Mouse (Mus musculus): ENCODE measurements around the gene 6030498E09Rik. TPM values are rescaled to one million over a fixed set of nuclear protein-coding genes. Genes with fewer than 3 reads are reported as not detected.

Gene 6030498E09Rik
- polyA plus RNA-seq, 1 experiment from 2014 or later: not detected

DNA sequence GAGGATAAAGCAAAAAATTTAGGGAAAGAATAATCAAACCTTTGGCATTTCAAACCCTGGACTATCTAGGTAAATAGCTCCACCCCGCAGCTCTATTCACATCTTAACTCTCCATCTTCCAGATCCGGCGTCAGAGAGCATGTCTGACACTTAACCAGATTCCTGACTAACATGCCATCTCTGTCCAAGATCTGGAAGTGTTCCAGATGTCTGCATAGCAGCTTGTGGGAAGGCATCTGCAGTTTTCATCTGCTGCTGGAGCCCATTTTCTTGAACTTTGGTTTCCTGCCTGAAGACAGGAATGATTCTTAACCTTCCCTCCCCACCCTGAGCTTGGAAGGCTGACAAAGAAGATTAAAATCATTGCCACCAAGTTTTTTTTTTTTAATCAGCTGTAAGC lies 44.4 kb downstream of the 6030498E09Rik start:
- Histone ChIP-seq H3K9ac (ENCODE audit: low read length) (no peak overlapping the region), H3K4me1 (ENCODE audit: control insufficient read depth, insufficient read depth, low read length) (no peaks in the 10 kb centered on the region), H3K36me3 (ENCODE audit: control insufficient read depth, insufficient read depth, low read length) (no peaks in the 10 kb centered on the region), H3K27ac (ENCODE audit: low read depth, low read length) (no peak overlapping the region), H3K9me3 (ENCODE audit: control insufficient read depth, low read length) (no peaks in the 10 kb centered on the region), H3K4me2 (ENCODE audit: low read depth) (no peak overlapping the region), H3K4me3 (ENCODE audit: low read depth, low read length) (no peak overlapping the region), H3K27me3 (ENCODE audit: control insufficient read depth, insufficient read depth, low read length) (no peaks in the 10 kb centered on the region)
- DNase-seq (ENCODE audit: low spot score): no peak
- ATAC-seq (ENCODE audit: insufficient read depth, low FRiP score, low TSS enrichment): no peak
- WGBS: 82% methylated on average over 3 of the region's 3 CpGs

DNA sequence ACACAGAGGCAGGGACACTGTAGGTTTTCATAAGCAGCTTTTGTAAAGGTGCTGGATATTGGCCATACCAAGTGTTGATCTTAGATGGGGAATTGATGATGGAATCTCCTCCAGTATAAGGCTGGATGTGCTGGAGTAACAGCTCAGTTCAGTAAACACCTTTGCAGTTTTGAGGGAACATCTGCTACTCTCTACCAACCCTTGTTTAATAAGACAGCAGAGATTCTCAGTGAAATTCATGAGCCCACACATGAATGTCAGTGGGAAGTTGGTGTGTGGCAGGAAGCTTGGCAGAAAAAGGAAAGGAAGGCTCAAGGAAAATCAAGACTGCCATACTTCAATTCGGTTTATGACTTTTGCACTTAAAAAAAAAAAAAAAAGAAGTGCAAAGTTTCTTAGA lies 186.1 kb downstream of the 6030498E09Rik start:
- ATAC-seq (ENCODE audit: insufficient read depth, low FRiP score, low TSS enrichment): no peak
- H3K4me1 ChIP-seq (ENCODE audit: control insufficient read depth, insufficient read depth, low read length): no peaks in the 10 kb centered on the region
- no peaks in the 10 kb centered on the region for H3K36me3 ChIP-seq (ENCODE audit: control insufficient read depth, insufficient read depth, low read length)
- no peak overlapping the region for H3K4me2 ChIP-seq (ENCODE audit: low read depth)
- no peaks in the 10 kb centered on the region for H3K27me3 ChIP-seq (ENCODE audit: control insufficient read depth, insufficient read depth, low read length)
- no peak overlapping the region for H3K27ac ChIP-seq (ENCODE audit: low read depth, low read length)
- no peak overlapping the region for H3K4me3 ChIP-seq (ENCODE audit: low read depth, low read length)
- no peak for DNase-seq (ENCODE audit: low spot score)
- H3K9ac ChIP-seq (ENCODE audit: low read length): no peak overlapping the region
- H3K9me3 ChIP-seq (ENCODE audit: control insufficient read depth, low read length): no peaks in the 10 kb centered on the region
- 65% methylated on average over 1 of the region's 1 CpGs for WGBS

DNA sequence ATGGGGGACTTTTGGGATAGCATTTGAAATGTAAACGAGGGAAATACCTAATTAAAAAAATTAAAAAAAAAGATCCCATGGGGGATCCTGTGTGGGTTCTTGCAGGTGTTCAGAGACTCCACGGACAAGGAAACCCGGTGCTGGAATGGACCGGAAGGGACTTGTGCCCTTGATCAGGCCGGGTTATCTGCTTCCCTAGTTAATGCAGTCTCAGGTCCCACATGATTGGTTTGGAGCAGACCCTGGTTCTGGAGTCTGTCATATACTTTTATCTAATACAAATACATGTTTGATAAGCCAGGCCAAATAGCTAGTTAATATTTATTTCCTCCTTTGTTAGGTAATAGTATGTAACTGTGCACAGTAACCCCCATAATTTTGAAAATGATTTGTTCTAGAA lies 223.8 kb downstream of the 6030498E09Rik start:
- no peak overlapping the region for H3K27ac ChIP-seq (ENCODE audit: low read depth, low read length)
- ATAC-seq (ENCODE audit: insufficient read depth, low FRiP score, low TSS enrichment) (no peak), DNase-seq (ENCODE audit: low spot score) (no peak)
- 82% methylated on average over 5 of the region's 5 CpGs for WGBS
- no peaks in the 10 kb centered on the region for H3K36me3 ChIP-seq (ENCODE audit: control insufficient read depth, insufficient read depth, low read length)
- H3K4me1 ChIP-seq (ENCODE audit: control insufficient read depth, insufficient read depth, low read length): no peaks in the 10 kb centered on the region
- H3K4me3 ChIP-seq (ENCODE audit: low read depth, low read length): no peak overlapping the region
- H3K27me3 ChIP-seq (ENCODE audit: control insufficient read depth, insufficient read depth, low read length): no peaks in the 10 kb centered on the region
- H3K4me2 ChIP-seq (ENCODE audit: low read depth): no peak overlapping the region
- no peaks in the 10 kb centered on the region for H3K9me3 ChIP-seq (ENCODE audit: control insufficient read depth, low read length)
- no peak overlapping the region for H3K9ac ChIP-seq (ENCODE audit: low read length)

Small RNAs within 50 kb of the gene (microRNA-seq; reads per million reads assigned to microRNA genes)
- gene Gm25642: not detected

Other genes with a start within 250 kb of the 6030498E09Rik start
- 45.5 and 47.8 TPM in 2 replicates for gene Cul4b, start 196.5 kb upstream of the 6030498E09Rik start, polyA plus RNA-seq (2014; fragmentation: Nextera tagmentation; extraction: Ambion mirVana)
- 102 TPM in 2 replicates for gene Mcts1, start 172.1 kb upstream of the 6030498E09Rik start, polyA plus RNA-seq (2014; fragmentation: Nextera tagmentation; extraction: Ambion mirVana)
- gene C1galt1c1, start 137.6 kb upstream of the 6030498E09Rik start, polyA plus RNA-seq (2014; fragmentation: Nextera tagmentation; extraction: Ambion mirVana): 22.7 and 23.4 TPM in 2 replicates

All from neural tube, embryonic 11.5 days (tissue).